Mouse (Mus musculus) midbrain, embryonic 11.5 days (tissue): ENCODE measurements around the gene Gzma. TPM values are rescaled to one million over a fixed set of nuclear protein-coding genes. Genes with fewer than 3 reads are reported as not detected.

Experiments
- ATAC-seq: fragments of 200-750 bp; cut with Nextera tagmentation; 2 replicates; pipeline ENCODE4 v1.8.0; 2017; ENCODE audit warnings: moderate TSS enrichment, moderate library complexity; ENCODE audit not compliant: low FRiP score
- DNase-seq: peaks from one replicate; pipeline ENCODE4 v3.0.0; 2015; ENCODE audit warnings: low spot score; ENCODE audit errors: missing footprints
- H3K27ac ChIP-seq: fragments of 300-500 bp; sonication (generic); 2 replicates; pipeline ENCODE4 v1.5.1; 2014; ENCODE audit warnings: low read depth, low read length
- H3K27me3 ChIP-seq: fragments of 300-500 bp; sonication (generic); 2 replicates; pipeline ENCODE4 v1.6.1; 2014; ENCODE audit warnings: mild to moderate bottlenecking, low read length, moderate library complexity, mixed read lengths; ENCODE audit not compliant: control insufficient read depth, insufficient read depth
- H3K36me3 ChIP-seq: fragments of 300-500 bp; sonication (generic); 2 replicates; pipeline ENCODE4 v1.6.1; 2014; ENCODE audit warnings: mild to moderate bottlenecking, low read length, moderate library complexity, mixed read lengths; ENCODE audit not compliant: control insufficient read depth, insufficient read depth
- H3K4me1 ChIP-seq: fragments of 300-500 bp; sonication (generic); 2 replicates; pipeline ENCODE4 v1.6.1; 2014; ENCODE audit warnings: low read length; ENCODE audit not compliant: control insufficient read depth, insufficient read depth
- H3K4me2 ChIP-seq: fragments of 300-500 bp; sonication (generic); 2 replicates; pipeline ENCODE4 v1.6.1; 2014; ENCODE audit warnings: mild to moderate bottlenecking, moderate library complexity
- H3K4me3 ChIP-seq: fragments of 300-500 bp; sonication (generic); 2 replicates; pipeline ENCODE4 v1.5.1; 2014; ENCODE audit warnings: low read depth, low read length
- H3K9ac ChIP-seq: fragments of 300-500 bp; sonication (generic); 2 replicates; pipeline ENCODE4 v1.6.1; 2014; ENCODE audit warnings: low read length
- H3K9me3 ChIP-seq: fragments of 300-500 bp; sonication (generic); 2 replicates; pipeline ENCODE4 v1.6.1; 2016; ENCODE audit warnings: low read length; ENCODE audit not compliant: control insufficient read depth
- WGBS: fragments of 180-500 bp; shearing (Covaris S2); extraction: QIAGEN DNeasy Blood & Tissue Kit; methylation state at CpG from one replicate; pipeline ENCODE4 v1.1.7; 2014; 5-methylcytosine and 5-hydroxymethylcytosine counted together
- polyA plus RNA-seq: library from polyadenylated mRNA; unstranded; fragments of >200 nt; fragmentation: Nextera tagmentation; extraction: Ambion mirVana; gene quantifications from 2 replicates; pipeline ENCODE4 v1.2.1, GENCODE M21; 2014

The Gzma gene
- polyA plus RNA-seq, 1 experiment from 2014 or later, result not detected

- 81% methylated on average over 3 of the region's 3 CpGs for WGBS
- no peak for DNase-seq
- Histone ChIP-seq H3K36me3 (no peaks in the 10 kb centered on the region), H3K4me3 (no peak overlapping the region), H3K27me3 (no peaks in the 10 kb centered on the region), H3K9me3 (no peaks in the 10 kb centered on the region), H3K27ac (no peak overlapping the region), H3K4me2 (no peak overlapping the region), H3K9ac (no peak overlapping the region), H3K4me1 (no peaks in the 10 kb centered on the region)
- ATAC-seq, result no peak
Observed at GRCm38 (mm10) chr13:113097011-113097410, 3.8 kb downstream of the Gzma start.

GRCm38 (mm10) chr13:113094618-113095017 lies 6.2 kb downstream of the Gzma start:
- Histone ChIP-seq H3K27me3 (no peaks in the 10 kb centered on the region), H3K4me2 (no peak overlapping the region), H3K27ac (no peak overlapping the region), H3K9ac (no peak overlapping the region), H3K36me3 (no peaks in the 10 kb centered on the region), H3K4me1 (no peaks in the 10 kb centered on the region), H3K4me3 (no peak overlapping the region), H3K9me3 (no peaks in the 10 kb centered on the region)
- 67% methylated on average over 1 of the region's 1 CpGs for WGBS
- DNase-seq (no peak), ATAC-seq (no peak)

GRCm38 (mm10) chr13:113090489-113090888 lies 10.3 kb downstream of the Gzma start:
- WGBS, result 86% methylated on average over 8 of the region's 8 CpGs
- no peak overlapping the region for H3K9ac ChIP-seq
- no peak overlapping the region for H3K4me3 ChIP-seq
- no peaks in the 10 kb centered on the region for H3K9me3 ChIP-seq
- ATAC-seq (no peak), DNase-seq (no peak)
- no peak overlapping the region for H3K4me2 ChIP-seq
- H3K4me1 ChIP-seq, result no peaks in the 10 kb centered on the region
- no peaks in the 10 kb centered on the region for H3K36me3 ChIP-seq
- H3K27me3 ChIP-seq, result no peaks in the 10 kb centered on the region
- no peak overlapping the region for H3K27ac ChIP-seq

- H3K9me3 ChIP-seq, result no peaks in the 10 kb centered on the region
- 87% methylated on average over 13 of the region's 13 CpGs for WGBS
- ATAC-seq (no peak), DNase-seq (no peak)
- H3K4me1 ChIP-seq, result peaks cover 3% of the 10 kb centered on the region
- H3K27me3 ChIP-seq, result no peaks in the 10 kb centered on the region
- H3K4me3 ChIP-seq, result no peak overlapping the region
- no peaks in the 10 kb centered on the region for H3K36me3 ChIP-seq
- H3K27ac ChIP-seq, result no peak overlapping the region
- H3K9ac ChIP-seq, result no peak overlapping the region
- no peak overlapping the region for H3K4me2 ChIP-seq
Observed at GRCm38 (mm10) chr13:113087226-113088017, 13.4 kb downstream of the Gzma start.

GRCm38 (mm10) chr13:113084732-113085131 lies 16.0 kb downstream of the Gzma start:
- no peak overlapping the region for H3K9ac ChIP-seq
- H3K4me3 ChIP-seq, result no peak overlapping the region
- no peaks in the 10 kb centered on the region for H3K27me3 ChIP-seq
- H3K27ac ChIP-seq, result no peak overlapping the region
- H3K9me3 ChIP-seq, result no peaks in the 10 kb centered on the region
- no peak overlapping the region for H3K4me2 ChIP-seq
- ATAC-seq (no peak), DNase-seq (no peak)
- peaks cover 5% of the 10 kb centered on the region for H3K4me1 ChIP-seq
- 82% methylated on average over 5 of the region's 5 CpGs for WGBS
- H3K36me3 ChIP-seq, result no peaks in the 10 kb centered on the region

- no peaks in the 10 kb centered on the region for H3K36me3 ChIP-seq
- ATAC-seq, result no peak
- no peak overlapping the region for H3K4me3 ChIP-seq
- no peaks in the 10 kb centered on the region for H3K27me3 ChIP-seq
- H3K9ac ChIP-seq, result no peak overlapping the region
- H3K4me2 ChIP-seq, result no peak overlapping the region
- no peak for DNase-seq
- WGBS, result 18% methylated on average over 1 of the region's 1 CpGs
- peaks cover 5% of the 10 kb centered on the region for H3K4me1 ChIP-seq
- H3K9me3 ChIP-seq, result no peaks in the 10 kb centered on the region
- H3K27ac ChIP-seq, result no peak overlapping the region
Observed at GRCm38 (mm10) chr13:113082101-113082500, 18.7 kb downstream of the Gzma start.

GRCm38 (mm10) chr13:113079021-113079420 lies 21.8 kb downstream of the Gzma start:
- Histone ChIP-seq H3K27me3 (no peaks in the 10 kb centered on the region), H3K4me1 (peaks cover 5% of the 10 kb centered on the region), H3K4me2 (no peak overlapping the region), H3K9ac (no peak overlapping the region), H3K9me3 (no peaks in the 10 kb centered on the region), H3K4me3 (no peak overlapping the region), H3K27ac (no peak overlapping the region; the same call in 1 of the 2 replicates), H3K36me3 (no peaks in the 10 kb centered on the region)
- WGBS, result 40% methylated on average over 9 of the region's 9 CpGs
- peak; percentile 86 for ATAC-seq
- DNase-seq, result peak; percentile 87

GRCm38 (mm10) chr13:113064542-113064941 lies 36.2 kb downstream of the Gzma start:
- no peak for ATAC-seq
- Histone ChIP-seq H3K27ac (no peak overlapping the region), H3K36me3 (no peaks in the 10 kb centered on the region), H3K4me1 (no peaks in the 10 kb centered on the region), H3K27me3 (no peaks in the 10 kb centered on the region; the same call in 1 of the 2 replicates), H3K4me3 (no peak overlapping the region), H3K4me2 (no peak overlapping the region), H3K9ac (no peak overlapping the region), H3K9me3 (no peaks in the 10 kb centered on the region)
- whole genome bisulfite sequencing, result 91% methylated on average over 9 of the region's 9 CpGs
- DNase-seq, result no peak

GRCm38 (mm10) chr13:113061746-113062145 lies 39.0 kb downstream of the Gzma start:
- no peak overlapping the region for H3K9ac ChIP-seq
- no peaks in the 10 kb centered on the region for H3K36me3 ChIP-seq
- 90% methylated on average over 6 of the region's 6 CpGs for WGBS
- DNase-seq (no peak), ATAC-seq (no peak)
- no peaks in the 10 kb centered on the region for H3K9me3 ChIP-seq
- no peak overlapping the region for H3K27ac ChIP-seq
- no peaks in the 10 kb centered on the region for H3K4me1 ChIP-seq
- no peak overlapping the region for H3K4me3 ChIP-seq
- H3K27me3 ChIP-seq, result no peaks in the 10 kb centered on the region; the same call in 1 of the 2 replicates
- no peak overlapping the region for H3K4me2 ChIP-seq
